Mouse (Mus musculus) lung, embryonic 16.5 days (tissue): ENCODE data around the gene Ccdc122. TPM values are rescaled to one million over a fixed set of nuclear protein-coding genes. Genes with fewer than 3 reads are reported as not detected.
A peak's percentile ranks its signal among the peaks of the same experiment; 100 is the strongest.

Experiments
- ATAC-seq: fragments of 200-750 bp; cut with Nextera tagmentation; 2 replicates; pipeline ENCODE4 v1.8.0; 2017; ENCODE audit warnings: low read depth, mild to moderate bottlenecking, moderate library complexity
- H3K27ac ChIP-seq: fragments of 300-500 bp; sonication (generic); 2 replicates; pipeline ENCODE4 v1.5.1; 2014; ENCODE audit warnings: mild to moderate bottlenecking, control low read depth, low read length
- H3K27me3 ChIP-seq: fragments of 300-500 bp; sonication (generic); 2 replicates; pipeline ENCODE4 v1.6.1; 2014; ENCODE audit warnings: low read depth, low read length, mixed read lengths; ENCODE audit not compliant: control insufficient read depth, insufficient read depth
- H3K36me3 ChIP-seq: fragments of 300-500 bp; sonication (generic); 2 replicates; pipeline ENCODE4 v1.6.1; 2014; ENCODE audit warnings: low read length; ENCODE audit not compliant: control insufficient read depth, insufficient read depth
- H3K4me1 ChIP-seq: fragments of 300-500 bp; sonication (generic); replicated peaks from 2 replicates; pipeline ENCODE4 v1.6.1; 2014; ENCODE audit warnings: low read length, mixed read lengths; ENCODE audit not compliant: control insufficient read depth, insufficient read depth
- H3K4me2 ChIP-seq: fragments of 300-500 bp; sonication (generic); 2 replicates; pipeline ENCODE4 v1.6.1; 2014; ENCODE audit warnings: low read depth, low read length, control low read depth
- H3K4me3 ChIP-seq: fragments of 300-500 bp; sonication (generic); 2 replicates; pipeline ENCODE4 v1.5.1; 2014; ENCODE audit warnings: mild to moderate bottlenecking, low read length, control low read depth
- H3K9ac ChIP-seq: fragments of 300-500 bp; sonication (generic); 2 replicates; pipeline ENCODE4 v1.6.1; 2014; ENCODE audit warnings: low read length, control low read depth
- H3K9me3 ChIP-seq: fragments of 300-500 bp; sonication (generic); 2 replicates; pipeline ENCODE4 v1.6.1; 2016; ENCODE audit warnings: low read length; ENCODE audit not compliant: control insufficient read depth
- WGBS: fragments of 180-500 bp; shearing (Covaris S2); extraction: QIAGEN DNeasy Blood & Tissue Kit; methylation state at CpG from one replicate; pipeline ENCODE4 v1.1.7; 2014; 5-methylcytosine and 5-hydroxymethylcytosine counted together
- polyA plus RNA-seq: library from polyadenylated mRNA; unstranded; fragments of >200 nt; fragmentation: Nextera tagmentation; extraction: Ambion mirVana; gene quantifications from 2 replicates; pipeline ENCODE4 v1.2.1, GENCODE M21; 2015

Gene Ccdc122
- polyA plus RNA-seq, 1 experiment from 2014 or later = 5.9 TPM

GRCm38 (mm10) chr14:77150556-77150955 is 114.0 kb downstream of the Ccdc122 start:
- no peak for ATAC-seq
- WGBS = 72% methylated on average over 6 of the region's 6 CpGs
- H3K4me3 ChIP-seq = no peak overlapping the region
- H3K9me3 ChIP-seq = no peaks in the 10 kb centered on the region
- no peaks in the 10 kb centered on the region for H3K36me3 ChIP-seq
- no peak overlapping the region for H3K9ac ChIP-seq
- H3K4me1 ChIP-seq = no peaks in the 10 kb centered on the region
- H3K27ac ChIP-seq = no peak overlapping the region
- H3K27me3 ChIP-seq = peaks cover 10% of the 10 kb centered on the region
- no peak overlapping the region for H3K4me2 ChIP-seq

DNA sequence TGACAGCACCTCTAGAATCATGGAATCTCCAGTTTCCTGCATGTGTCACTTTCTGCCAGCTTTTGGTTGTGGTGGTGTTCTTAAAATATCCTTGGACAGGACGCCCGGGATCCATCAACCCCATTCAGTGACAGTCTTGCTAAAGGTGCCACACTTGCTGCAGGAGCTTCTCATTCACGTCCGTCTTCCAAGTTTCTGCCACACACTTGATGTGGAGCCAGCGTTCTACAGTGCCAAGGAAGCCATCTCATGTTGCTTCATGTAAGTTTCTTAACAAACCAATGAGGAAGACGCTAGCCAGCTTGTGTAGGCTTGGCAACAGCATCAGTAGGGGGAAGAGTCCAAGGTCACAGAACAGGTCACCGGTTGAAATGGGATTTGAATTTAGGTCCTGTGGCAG is 114.9 kb downstream of the Ccdc122 start:
- H3K27me3 ChIP-seq = peaks cover 18% of the 10 kb centered on the region
- no peak overlapping the region for H3K9ac ChIP-seq
- H3K27ac ChIP-seq = no peak overlapping the region
- H3K4me1 ChIP-seq = peaks cover 6% of the 10 kb centered on the region; the same call in 1 of the 2 replicates
- no peaks in the 10 kb centered on the region for H3K9me3 ChIP-seq
- H3K36me3 ChIP-seq = no peaks in the 10 kb centered on the region
- ATAC-seq = no peak
- H3K4me2 ChIP-seq = no peak overlapping the region
- 85% methylated on average over 7 of the region's 7 CpGs for WGBS
- no peak overlapping the region for H3K4me3 ChIP-seq

GRCm38 (mm10) chr14:77156222-77156910 is 119.8 kb downstream of the Ccdc122 start, which contains the start of gene Enox1:
Gene Enox1 (plus strand): TSS chr14:77156763.
- H3K4me2 ChIP-seq = peak within 1 kb of the TSS; percentile 100
- WGBS = under 1% methylated on average over 69 of the region's 73 CpGs
- H3K9ac ChIP-seq = peak within 1 kb of the TSS; percentile 61
- H3K4me1 ChIP-seq = peaks cover 17% of the 10 kb centered on the region; the same call in 1 of the 2 replicates
- H3K9me3 ChIP-seq = no peaks in the 10 kb centered on the region
- no peak within 1 kb of the TSS for H3K27ac ChIP-seq
- peak; percentile 88 for ATAC-seq
- H3K4me3 ChIP-seq = peak within 1 kb of the TSS; percentile 69
- H3K36me3 ChIP-seq = no peaks in the 10 kb centered on the region
- peaks cover 41% of the 10 kb centered on the region for H3K27me3 ChIP-seq

- peak; percentile 63 for ATAC-seq
- Histone ChIP-seq H3K27ac (no peak overlapping the region), H3K4me2 (peak overlapping the region; percentile 100), H3K9me3 (no peaks in the 10 kb centered on the region), H3K36me3 (no peaks in the 10 kb centered on the region), H3K4me3 (peak overlapping the region; percentile 69), H3K27me3 (peaks cover 41% of the 10 kb centered on the region), H3K9ac (peak overlapping the region; percentile 61), H3K4me1 (peaks cover 17% of the 10 kb centered on the region; the same call in 1 of the 2 replicates)
- WGBS = 0% methylated on average over 36 of the region's 64 CpGs
Measured at GRCm38 (mm10) chr14:77156911-77157504, 120.4 kb downstream of the Ccdc122 start.

DNA sequence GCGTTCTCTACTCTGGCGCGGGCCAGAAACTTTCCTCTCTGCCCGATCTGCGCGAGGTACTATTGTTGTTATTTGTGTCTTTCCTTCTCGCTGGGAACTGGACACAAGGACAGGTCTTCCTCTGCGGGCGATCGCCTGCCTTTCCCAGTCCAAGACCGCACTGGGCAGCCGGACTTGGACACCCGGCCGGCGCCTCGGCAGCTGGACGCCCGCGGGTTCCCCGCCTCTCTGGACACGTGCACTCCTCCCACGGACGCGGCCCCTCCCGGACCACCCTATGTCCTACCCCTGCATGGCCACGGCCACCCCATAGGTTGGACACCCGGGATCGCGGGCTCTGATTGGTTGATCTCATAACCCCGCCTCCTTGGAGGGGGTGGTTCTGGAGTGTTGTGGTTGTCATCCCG is 120.9 kb downstream of the Ccdc122 start:
- peak overlapping the region; percentile 61 for H3K9ac ChIP-seq
- H3K4me2 ChIP-seq = peak overlapping the region; percentile 100
- WGBS = under 1% methylated on average over 31 of the region's 31 CpGs
- H3K27me3 ChIP-seq = peaks cover 41% of the 10 kb centered on the region
- H3K36me3 ChIP-seq = no peaks in the 10 kb centered on the region
- ATAC-seq = peak; percentile 79
- peaks cover 17% of the 10 kb centered on the region; the same call in 1 of the 2 replicates for H3K4me1 ChIP-seq
- H3K27ac ChIP-seq = no peak overlapping the region
- H3K4me3 ChIP-seq = peak overlapping the region; percentile 69
- no peaks in the 10 kb centered on the region for H3K9me3 ChIP-seq

DNA sequence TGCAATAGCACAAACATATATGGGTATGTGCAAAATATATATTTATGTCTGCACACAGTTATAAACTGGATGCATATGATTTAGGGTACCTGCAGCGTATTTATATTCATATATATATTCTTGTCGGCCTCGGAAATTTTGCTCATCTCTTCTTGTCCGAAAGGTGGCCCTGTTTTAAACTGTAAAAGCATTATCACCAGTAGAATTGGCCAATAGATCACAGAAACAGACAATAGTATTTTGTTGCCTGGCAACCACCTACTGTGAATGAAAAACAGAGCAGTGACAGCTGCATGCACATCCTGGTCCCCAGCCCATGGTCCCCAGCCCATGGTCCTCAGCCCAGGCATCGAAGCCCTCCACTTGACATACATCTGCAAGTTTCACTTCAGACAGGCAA is 122.8 kb downstream of the Ccdc122 start:
- no peak overlapping the region for H3K4me2 ChIP-seq
- peaks cover 17% of the 10 kb centered on the region; the same call in 1 of the 2 replicates for H3K4me1 ChIP-seq
- no peak overlapping the region for H3K9ac ChIP-seq
- no peak for ATAC-seq
- 74% methylated on average over 5 of the region's 5 CpGs for WGBS
- H3K27me3 ChIP-seq = peaks cover 39% of the 10 kb centered on the region
- H3K9me3 ChIP-seq = no peaks in the 10 kb centered on the region
- no peak overlapping the region for H3K4me3 ChIP-seq
- no peaks in the 10 kb centered on the region for H3K36me3 ChIP-seq
- no peak overlapping the region for H3K27ac ChIP-seq

Other genes starting within 250 kb of the Ccdc122 start
- gene Lacc1, start 132 bp downstream of the Ccdc122 start, polyA plus RNA-seq = 13.5 and 13.9 TPM in 2 replicates
- gene Enox1, start 120.0 kb downstream of the Ccdc122 start, polyA plus RNA-seq = 2.4 TPM in 2 replicates